Mouse (Mus musculus): ENCODE measurements at regions not wholly inside any gene's neighbourhood (a gene's known extent, or its start where the extent isn't known, plus 50 kb on each side); places are given as distances from the start of the nearest gene placed in this dataset.
A peak's percentile ranks its signal among the peaks of the same experiment; 100 is the strongest.

DNA sequence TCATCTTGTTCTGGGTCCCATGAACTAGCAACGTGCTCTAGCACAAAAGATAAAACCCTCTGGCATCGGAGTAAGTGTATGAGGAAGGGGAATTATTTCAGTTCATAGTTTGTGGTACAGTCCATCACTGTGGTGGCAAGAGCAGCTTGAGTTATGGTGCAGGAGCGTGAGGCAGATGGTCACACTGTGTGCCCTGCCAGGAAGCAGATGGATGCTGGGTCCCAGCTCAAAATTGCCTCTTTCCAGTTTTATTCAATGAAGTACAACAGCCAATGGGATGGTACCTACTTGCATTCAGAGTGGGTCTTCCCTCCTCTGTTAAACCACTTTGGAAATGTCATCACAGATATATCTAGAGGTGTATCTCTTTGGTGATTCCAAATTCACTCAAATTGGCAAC, 551.7 kb upstream of the Id4 start:
- WGBS, result 90% methylated on average over 3 of the region's 3 CpGs
- H3K36me3 ChIP-seq, result no peaks in the 10 kb centered on the region
- no peak overlapping the region for H3K9ac ChIP-seq
- H3K27me3 ChIP-seq, result no peaks in the 10 kb centered on the region
- no peak overlapping the region for H3K27ac ChIP-seq (replicated peaks)
- H3K4me2 ChIP-seq, result no peak overlapping the region
- H3K9me3 ChIP-seq, result no peaks in the 10 kb centered on the region
- no peaks in the 10 kb centered on the region for H3K4me1 ChIP-seq (replicated peaks)
- ATAC-seq (ENCODE audit: low FRiP score, low read depth), result no peak
- H3K4me3 ChIP-seq, result no peak overlapping the region

DNA sequence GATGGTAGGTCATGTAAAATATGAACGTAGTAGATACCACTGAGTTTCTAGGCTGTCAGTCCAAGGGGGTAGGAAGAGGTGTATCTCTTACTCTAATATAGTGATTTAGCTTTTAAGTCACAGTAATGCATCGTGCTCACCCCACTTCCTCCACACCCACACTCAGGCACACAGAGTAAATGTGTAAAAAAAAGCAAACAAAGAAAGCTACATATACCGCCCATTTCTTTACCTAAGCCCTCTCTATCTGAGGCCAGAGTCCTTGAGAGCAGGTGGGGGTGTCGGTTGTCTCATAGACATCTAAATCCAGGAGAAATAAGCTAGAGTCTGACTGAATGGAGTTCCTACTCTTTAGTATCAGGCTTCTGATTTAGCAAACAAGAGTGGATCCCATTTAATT, 548.5 kb upstream of the Id4 start:
- Histone ChIP-seq H3K4me3 (no peak overlapping the region), H3K9ac (no peak overlapping the region), H3K36me3 (no peaks in the 10 kb centered on the region), H3K27ac (replicated peaks) (no peak overlapping the region), H3K27me3 (no peaks in the 10 kb centered on the region), H3K9me3 (no peaks in the 10 kb centered on the region), H3K4me2 (no peak overlapping the region), H3K4me1 (replicated peaks) (no peaks in the 10 kb centered on the region)
- WGBS, result 92% methylated on average over 4 of the region's 4 CpGs
- ATAC-seq (ENCODE audit: low FRiP score, low read depth), result no peak

GRCm38 (mm10) chr13:47716265-47716664, 544.8 kb upstream of the Id4 start:
- no peak for ATAC-seq (ENCODE audit: low FRiP score, low read depth)
- 63% methylated on average over 4 of the region's 4 CpGs for WGBS

GRCm38 (mm10) chr13:47720645-47721044, 540.4 kb upstream of the Id4 start:
- 94% methylated on average over 2 of the region's 2 CpGs for WGBS
- Histone ChIP-seq H3K9ac (no peak overlapping the region), H3K27me3 (no peaks in the 10 kb centered on the region), H3K27ac (replicated peaks) (no peak overlapping the region), H3K4me2 (no peak overlapping the region), H3K4me1 (replicated peaks) (no peaks in the 10 kb centered on the region), H3K4me3 (no peak overlapping the region), H3K36me3 (no peaks in the 10 kb centered on the region), H3K9me3 (no peaks in the 10 kb centered on the region)
- ATAC-seq (ENCODE audit: low FRiP score, low read depth), result no peak

More at GRCm38 (mm10) chr13:47716265-47716664, 544.8 kb upstream of the Id4 start:
- Histone ChIP-seq H3K4me3 (no peak overlapping the region), H3K9ac (no peak overlapping the region), H3K27me3 (no peaks in the 10 kb centered on the region), H3K27ac (replicated peaks) (no peak overlapping the region), H3K36me3 (no peaks in the 10 kb centered on the region), H3K4me1 (replicated peaks) (no peaks in the 10 kb centered on the region), H3K9me3 (no peaks in the 10 kb centered on the region), H3K4me2 (no peak overlapping the region)

DNA sequence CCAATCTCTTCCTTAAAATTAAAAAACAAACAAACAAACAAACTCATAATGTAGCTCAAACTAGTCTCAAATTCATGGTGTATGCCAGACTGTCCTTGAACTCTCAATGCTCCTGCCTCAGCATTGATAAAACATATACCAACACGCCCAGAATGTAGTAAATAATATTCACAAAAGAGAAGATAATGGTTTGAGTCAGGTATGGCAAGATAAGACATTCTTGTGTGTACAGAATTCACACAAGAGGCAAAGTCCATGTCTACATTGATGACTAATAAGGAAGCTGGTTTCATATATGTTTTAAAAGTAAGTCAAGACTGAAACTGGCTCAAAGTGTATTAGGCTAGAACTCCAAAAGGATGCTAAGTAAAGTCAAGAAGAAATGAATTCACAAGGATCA, 526.6 kb upstream of the Id4 start:
- Histone ChIP-seq H3K4me2 (no peak overlapping the region), H3K9me3 (no peaks in the 10 kb centered on the region), H3K4me3 (no peak overlapping the region), H3K36me3 (no peaks in the 10 kb centered on the region), H3K27me3 (no peaks in the 10 kb centered on the region), H3K27ac (replicated peaks) (no peak overlapping the region), H3K4me1 (replicated peaks) (0 out of 2 replicates have a peak, but pooled peaks cover 13% of the 10 kb centered on the region), H3K9ac (no peak overlapping the region)
- ATAC-seq (ENCODE audit: low FRiP score, low read depth), result no peak
- WGBS, result 80% methylated on average over 1 of the region's 1 CpGs

GRCm38 (mm10) chr13:47735426-47736063, 525.5 kb upstream of the Id4 start:
- WGBS, result 41% methylated on average over 8 of the region's 8 CpGs
- ATAC-seq (ENCODE audit: low FRiP score, low read depth), result no peak

GRCm38 (mm10) chr13:47748906-47749305, 512.1 kb upstream of the Id4 start:
- no peak overlapping the region for H3K27ac ChIP-seq (replicated peaks)
- H3K27me3 ChIP-seq, result no peaks in the 10 kb centered on the region
- no peaks in the 10 kb centered on the region for H3K36me3 ChIP-seq
- no peaks in the 10 kb centered on the region for H3K9me3 ChIP-seq
- no peak overlapping the region for H3K9ac ChIP-seq
- no peak overlapping the region for H3K4me3 ChIP-seq
- H3K4me2 ChIP-seq, result no peak overlapping the region
- H3K4me1 ChIP-seq (replicated peaks), result peaks cover 5% of the 10 kb centered on the region
- no peak for ATAC-seq (ENCODE audit: low FRiP score, low read depth)

More at GRCm38 (mm10) chr13:47735426-47736063, 525.5 kb upstream of the Id4 start:
- Histone ChIP-seq H3K9me3 (no peaks in the 10 kb centered on the region), H3K36me3 (no peaks in the 10 kb centered on the region), H3K4me3 (no peak overlapping the region), H3K9ac (no peak overlapping the region), H3K27ac (replicated peaks) (no peak overlapping the region), H3K27me3 (no peaks in the 10 kb centered on the region), H3K4me2 (no peak overlapping the region), H3K4me1 (replicated peaks) (0 out of 2 replicates have a peak, but pooled peaks cover 13% of the 10 kb centered on the region)

DNA sequence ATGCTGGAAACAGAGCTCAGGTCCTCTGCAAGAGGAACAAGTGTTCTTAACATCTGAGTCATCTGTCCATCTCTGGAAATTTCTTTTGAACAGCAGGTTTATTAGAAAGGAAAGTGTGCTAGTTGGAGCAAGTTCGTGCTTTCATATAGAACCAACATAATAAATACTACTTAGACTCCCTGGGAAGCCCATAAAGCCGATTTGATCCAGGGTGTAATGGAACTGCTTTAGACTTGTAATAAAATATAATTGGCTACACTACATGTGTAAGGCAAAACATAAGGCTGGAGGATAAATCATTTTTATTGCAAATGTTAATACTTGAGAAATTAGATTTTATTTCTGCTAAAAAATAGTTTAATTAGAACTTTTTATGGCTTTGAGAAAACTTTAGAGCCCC, 510.0 kb upstream of the Id4 start:
- Histone ChIP-seq H3K4me3 (no peak overlapping the region), H3K36me3 (no peaks in the 10 kb centered on the region), H3K27me3 (no peaks in the 10 kb centered on the region), H3K9me3 (no peaks in the 10 kb centered on the region), H3K4me2 (no peak overlapping the region), H3K4me1 (replicated peaks) (peaks cover 5% of the 10 kb centered on the region), H3K9ac (no peak overlapping the region), H3K27ac (replicated peaks) (no peak overlapping the region)
- 66% methylated on average over 2 of the region's 2 CpGs for WGBS
- ATAC-seq (ENCODE audit: low FRiP score, low read depth), result no peak

DNA sequence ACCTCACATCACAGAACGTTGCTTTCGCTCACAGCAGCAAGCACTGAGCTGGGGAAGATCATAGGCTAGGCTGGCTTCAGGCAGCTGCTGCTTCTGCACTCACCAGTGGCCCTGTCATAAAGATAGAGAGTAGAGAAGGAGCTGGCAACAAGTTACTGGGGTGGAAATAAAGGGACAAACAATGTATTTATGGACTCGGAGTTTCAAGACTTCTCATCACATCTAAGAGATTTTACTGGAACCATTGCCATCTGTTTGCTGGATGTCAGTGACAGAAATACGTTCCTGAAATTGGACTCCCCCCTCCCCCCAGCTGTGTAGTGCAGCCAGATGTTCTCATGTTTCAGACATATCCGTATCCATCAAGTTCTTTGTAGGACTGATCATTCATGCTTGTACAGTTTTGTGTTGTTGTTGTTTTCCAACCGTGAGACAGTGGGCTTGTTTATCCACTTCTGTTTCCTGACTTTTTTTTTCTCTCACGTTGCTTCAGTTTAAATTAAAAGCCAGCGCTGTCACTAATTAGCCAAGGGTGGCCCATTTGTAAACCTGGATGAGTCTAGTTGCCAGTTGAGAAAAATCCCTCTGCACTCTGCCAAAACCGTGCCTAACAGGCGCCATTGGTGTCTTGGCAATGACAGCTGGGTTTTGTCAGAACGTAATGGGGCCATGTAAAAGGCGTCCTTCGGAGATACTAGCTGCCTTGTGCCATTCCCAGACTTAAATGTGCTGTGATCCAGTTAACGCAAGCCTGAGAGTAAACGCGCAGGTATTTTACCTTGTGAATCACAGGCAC, 496.0 kb upstream of the Id4 start:
- no peak for ATAC-seq (ENCODE audit: low FRiP score, low read depth)
- no peak overlapping the region for H3K4me2 ChIP-seq
- H3K4me1 ChIP-seq (replicated peaks), result no peaks in the 10 kb centered on the region
- no peak overlapping the region for H3K4me3 ChIP-seq
- H3K9ac ChIP-seq, result no peak overlapping the region
- no peaks in the 10 kb centered on the region for H3K9me3 ChIP-seq
- 58% methylated on average over 16 of the region's 16 CpGs for WGBS
- H3K27me3 ChIP-seq, result no peaks in the 10 kb centered on the region
- H3K36me3 ChIP-seq, result no peaks in the 10 kb centered on the region
- H3K27ac ChIP-seq (replicated peaks), result no peak overlapping the region

- Histone ChIP-seq H3K4me1 (replicated peaks) (no peaks in the 10 kb centered on the region), H3K27me3 (no peaks in the 10 kb centered on the region), H3K4me2 (no peak overlapping the region), H3K4me3 (no peak overlapping the region), H3K9ac (no peak overlapping the region), H3K36me3 (no peaks in the 10 kb centered on the region), H3K27ac (replicated peaks) (no peak overlapping the region), H3K9me3 (no peaks in the 10 kb centered on the region)
- no peak for ATAC-seq (ENCODE audit: low FRiP score, low read depth)
- WGBS, result 76% methylated on average over 9 of the region's 9 CpGs
Measured at GRCm38 (mm10) chr13:47768963-47769527, 492.0 kb upstream of the Id4 start.

DNA sequence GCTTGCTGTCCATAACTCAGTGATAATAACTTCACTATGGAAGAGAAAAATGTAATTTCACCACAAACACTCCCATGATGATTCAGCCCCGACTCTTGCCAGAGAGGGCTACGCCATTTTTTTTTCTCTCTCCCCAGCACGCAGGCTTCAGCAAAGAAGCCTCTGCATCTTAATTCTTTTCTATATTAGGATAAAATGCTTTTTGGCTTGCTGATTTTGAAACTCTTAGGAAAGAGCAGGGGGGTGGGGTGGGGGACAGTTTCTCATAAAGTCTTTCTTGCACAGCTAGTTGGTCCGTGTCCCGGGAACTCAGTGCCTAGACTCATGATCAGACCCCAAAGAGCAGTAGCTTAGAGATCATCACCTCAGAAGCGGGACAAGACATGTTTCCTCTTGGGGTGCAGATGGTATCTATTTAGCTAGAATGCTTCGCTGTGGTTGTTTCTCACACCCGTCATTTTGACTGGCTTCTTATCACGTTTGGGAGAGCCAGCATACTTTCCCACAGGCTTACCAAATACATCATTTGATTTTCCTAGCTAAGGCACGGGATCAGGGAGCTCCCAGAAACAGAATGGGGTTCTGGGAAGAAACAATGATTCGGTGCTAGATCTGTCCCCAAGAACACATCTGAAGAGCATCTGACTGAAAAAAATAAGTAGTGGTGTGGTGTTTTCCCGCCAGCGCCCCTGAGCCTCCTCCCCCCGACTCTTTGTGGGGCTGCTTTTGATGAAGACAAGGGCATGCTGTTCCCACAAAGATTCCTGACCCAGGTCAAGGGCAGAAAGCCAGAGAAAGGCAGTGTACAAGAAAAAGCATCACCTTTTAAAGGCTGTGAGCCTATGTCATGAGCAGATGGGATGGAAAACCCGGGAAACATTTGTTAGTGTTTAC, 483.6 kb upstream of the Id4 start:
- Histone ChIP-seq H3K36me3 (no peaks in the 10 kb centered on the region), H3K27ac (replicated peaks) (peak overlapping the region; percentile 53; the same call in 1 of the 2 replicates), H3K4me3 (no peak overlapping the region), H3K9ac (no peak overlapping the region), H3K4me2 (0 out of 2 replicates have a peak overlapping the region, but pooled peaks have one; percentile 6), H3K9me3 (no peaks in the 10 kb centered on the region), H3K4me1 (replicated peaks) (peaks cover 13% of the 10 kb centered on the region), H3K27me3 (no peaks in the 10 kb centered on the region)
- no peak for ATAC-seq (ENCODE audit: low FRiP score, low read depth)
- 54% methylated on average over 15 of the region's 15 CpGs for WGBS

Data from hindbrain, embryonic 15.5 days (tissue).